Mouse (Mus musculus): ENCODE data around the gene Arhgef10l. TPM values are rescaled to one million over a fixed set of nuclear protein-coding genes. Genes with fewer than 3 reads are reported as not detected.

Gene Arhgef10l
- polyA plus RNA-seq, 1 experiment from 2014 or later: 23.6 TPM

DNA sequence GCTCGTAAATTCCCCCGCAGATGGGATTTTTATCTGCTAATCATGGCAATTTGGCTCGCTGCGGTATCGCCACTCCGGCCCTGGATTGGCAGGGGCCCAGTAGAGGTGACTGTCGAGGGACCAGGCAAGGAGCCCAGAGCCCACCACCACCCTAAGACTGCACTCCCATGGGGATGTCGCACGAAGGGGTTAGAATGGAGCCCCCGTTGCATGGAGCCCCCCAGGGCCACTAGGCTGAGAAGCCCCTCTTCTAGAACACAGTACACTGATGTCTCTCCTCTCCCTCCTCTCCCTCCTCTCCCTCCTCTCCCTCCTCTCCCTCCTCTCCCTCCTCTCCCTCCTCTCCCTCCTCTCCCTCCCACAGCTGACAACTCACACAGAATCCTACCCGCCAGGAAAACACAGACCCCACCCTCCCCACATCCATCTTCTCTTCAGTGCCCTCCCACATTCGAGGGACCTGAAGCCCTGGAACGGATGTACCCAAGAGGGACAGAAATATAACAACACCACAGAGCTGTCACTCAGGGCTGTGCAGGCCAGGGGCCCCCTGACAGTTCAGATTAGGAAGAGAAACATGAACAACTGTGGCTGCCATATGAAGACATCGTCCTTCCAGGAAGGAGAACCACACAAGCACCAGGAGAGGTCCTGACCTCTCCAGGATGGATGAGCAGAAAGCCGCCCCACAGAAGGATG is 185.3 kb downstream of the Arhgef10l start:
- Histone ChIP-seq H3K36me3 (ENCODE audit: control insufficient read depth, insufficient read depth, low read length) (no peaks in the 10 kb centered on the region), H3K4me1 (replicated peaks; ENCODE audit: control insufficient read depth, insufficient read depth, low read length) (no peaks in the 10 kb centered on the region), H3K27me3 (ENCODE audit: control insufficient read depth, insufficient read depth, low read length) (no peaks in the 10 kb centered on the region), H3K4me2 (ENCODE audit: low read depth, low read length, severe bottlenecking) (no peak overlapping the region), H3K4me3 (ENCODE audit: low read depth, low read length) (no peak overlapping the region), H3K9ac (ENCODE audit: low read length) (no peak overlapping the region), H3K9me3 (ENCODE audit: control insufficient read depth, low read length) (no peaks in the 10 kb centered on the region), H3K27ac (ENCODE audit: low read depth, low read length) (no peak overlapping the region)
- WGBS: 74% methylated on average over 15 of the region's 15 CpGs
- DNase-seq (ENCODE audit: low spot score) (no peak), ATAC-seq (replicated peaks; ENCODE audit: low FRiP score) (no peak)

DNA sequence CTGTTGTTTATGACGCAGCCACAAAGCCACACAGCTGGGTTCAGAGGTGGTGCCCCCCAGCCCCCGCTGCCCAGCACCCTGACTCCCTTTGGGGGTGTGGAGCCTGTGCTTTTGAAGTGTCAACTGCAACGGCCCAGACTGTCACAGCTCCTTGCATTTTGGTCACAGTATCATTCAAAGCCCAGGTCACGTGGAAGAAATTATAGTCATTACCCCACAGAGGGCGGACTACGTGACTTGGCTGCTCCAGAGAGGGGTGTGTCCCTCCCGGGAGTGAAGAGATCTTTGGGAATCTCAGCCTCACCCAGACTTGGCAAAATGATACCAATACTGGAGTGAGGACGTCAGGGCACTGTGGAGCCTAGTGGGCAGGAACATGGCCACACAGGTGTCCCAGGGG is 190.6 kb downstream of the Arhgef10l start:
- Histone ChIP-seq H3K9ac (ENCODE audit: low read length) (no peak overlapping the region), H3K4me1 (replicated peaks; ENCODE audit: control insufficient read depth, insufficient read depth, low read length) (no peaks in the 10 kb centered on the region), H3K4me3 (ENCODE audit: low read depth, low read length) (no peak overlapping the region), H3K9me3 (ENCODE audit: control insufficient read depth, low read length) (no peaks in the 10 kb centered on the region), H3K36me3 (ENCODE audit: control insufficient read depth, insufficient read depth, low read length) (no peaks in the 10 kb centered on the region), H3K4me2 (ENCODE audit: low read depth, low read length, severe bottlenecking) (no peak overlapping the region), H3K27ac (ENCODE audit: low read depth, low read length) (no peak overlapping the region), H3K27me3 (ENCODE audit: control insufficient read depth, insufficient read depth, low read length) (no peaks in the 10 kb centered on the region)
- no peak for ATAC-seq (replicated peaks; ENCODE audit: low FRiP score)
- no peak for DNase-seq (ENCODE audit: low spot score)
- WGBS: 80% methylated on average over 8 of the region's 8 CpGs

DNA sequence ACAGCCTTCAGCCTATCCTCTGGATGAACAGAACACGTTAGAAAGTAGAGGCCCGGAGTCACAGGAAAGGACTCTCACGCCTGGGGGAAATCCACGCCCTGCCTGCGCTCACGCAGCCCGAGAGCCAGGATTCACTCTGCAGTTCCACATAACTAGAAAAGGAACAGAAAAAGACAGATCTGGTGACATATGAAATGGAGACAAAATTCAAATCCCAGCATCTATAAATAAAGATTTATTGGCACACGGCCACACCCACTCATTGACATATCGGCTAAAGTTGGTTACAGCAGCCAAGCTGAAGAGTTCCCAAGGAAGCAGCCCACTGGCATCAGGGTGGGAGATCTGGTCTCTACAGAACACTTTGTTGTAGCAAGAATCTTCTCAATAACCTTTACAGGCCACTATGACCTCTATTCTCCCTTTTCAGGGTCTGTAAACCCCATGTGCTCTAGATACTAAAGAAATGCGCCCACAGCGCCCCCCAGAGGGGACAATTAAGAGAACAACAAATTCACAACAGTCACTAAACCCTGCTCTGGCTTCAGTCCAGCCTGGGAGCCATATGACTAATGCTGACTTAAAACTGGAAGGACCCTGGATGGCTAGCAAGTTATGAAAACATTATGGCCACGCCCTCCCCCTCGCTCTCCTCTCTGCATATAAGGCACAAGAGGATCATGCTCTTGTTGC is 195.9 kb downstream of the Arhgef10l start:
- Histone ChIP-seq H3K27ac (ENCODE audit: low read depth, low read length) (no peak overlapping the region), H3K4me3 (ENCODE audit: low read depth, low read length) (no peak overlapping the region), H3K27me3 (ENCODE audit: control insufficient read depth, insufficient read depth, low read length) (no peaks in the 10 kb centered on the region), H3K4me1 (replicated peaks; ENCODE audit: control insufficient read depth, insufficient read depth, low read length) (no peaks in the 10 kb centered on the region), H3K9me3 (ENCODE audit: control insufficient read depth, low read length) (no peaks in the 10 kb centered on the region), H3K36me3 (ENCODE audit: control insufficient read depth, insufficient read depth, low read length) (no peaks in the 10 kb centered on the region), H3K4me2 (ENCODE audit: low read depth, low read length, severe bottlenecking) (no peak overlapping the region), H3K9ac (ENCODE audit: low read length) (no peak overlapping the region)
- DNase-seq (ENCODE audit: low spot score) (no peak), ATAC-seq (replicated peaks; ENCODE audit: low FRiP score) (no peak)
- WGBS: 72% methylated on average over 13 of the region's 13 CpGs

DNA sequence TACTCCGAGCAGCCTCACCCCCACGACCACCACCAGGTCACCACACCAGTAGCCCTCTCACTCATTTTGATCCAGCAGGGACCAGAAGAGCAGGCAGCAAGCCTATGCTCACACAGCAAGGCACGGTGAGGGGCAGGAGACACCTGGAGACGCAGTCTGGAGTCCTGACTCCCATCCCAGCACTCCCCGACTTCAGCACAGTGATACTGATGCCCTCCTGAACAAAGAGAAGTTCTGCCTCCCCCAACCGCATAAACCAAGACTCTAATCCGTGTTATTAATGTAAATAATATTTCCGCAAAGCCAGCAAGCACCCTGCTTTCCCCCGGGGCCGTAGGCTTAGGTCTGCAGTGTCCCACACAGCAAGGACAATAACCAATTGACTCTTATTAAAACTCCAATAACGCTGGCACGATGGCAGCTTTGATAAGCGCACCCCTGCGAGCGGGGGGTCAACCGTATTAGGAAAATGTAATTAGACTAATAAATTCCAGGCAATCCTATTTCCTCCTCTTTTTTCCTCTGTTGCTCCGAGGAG is 198.5 kb downstream of the Arhgef10l start:
- no peak overlapping the region for H3K27ac ChIP-seq (ENCODE audit: low read depth, low read length)
- no peaks in the 10 kb centered on the region; the same call in 1 of the 2 replicates for H3K4me1 ChIP-seq (replicated peaks; ENCODE audit: control insufficient read depth, insufficient read depth, low read length)
- no peaks in the 10 kb centered on the region for H3K36me3 ChIP-seq (ENCODE audit: control insufficient read depth, insufficient read depth, low read length)
- WGBS: 60% methylated on average over 17 of the region's 17 CpGs
- DNase-seq (ENCODE audit: low spot score) (no peak), ATAC-seq (replicated peaks; ENCODE audit: low FRiP score) (no peak)
- no peaks in the 10 kb centered on the region for H3K27me3 ChIP-seq (ENCODE audit: control insufficient read depth, insufficient read depth, low read length)
- no peaks in the 10 kb centered on the region for H3K9me3 ChIP-seq (ENCODE audit: control insufficient read depth, low read length)
- no peak overlapping the region for H3K9ac ChIP-seq (ENCODE audit: low read length)
- no peak overlapping the region for H3K4me3 ChIP-seq (ENCODE audit: low read depth, low read length)
- no peak overlapping the region for H3K4me2 ChIP-seq (ENCODE audit: low read depth, low read length, severe bottlenecking)

Small RNAs within 50 kb of the gene (microRNA-seq; reads per million reads assigned to microRNA genes)
- gene Gm23045 (ENCODE audit: insufficient number of aligned reads): not detected

Other genes with a start within 250 kb of the Arhgef10l start
- gene Rcc2, start 34.5 kb upstream of the Arhgef10l start, polyA plus RNA-seq (2014; fragmentation: Nextera tagmentation; extraction: Ambion mirVana): 91.6 and 100 TPM in 2 replicates
- gene Padi6, start 76.6 kb upstream of the Arhgef10l start, polyA plus RNA-seq (2014; fragmentation: Nextera tagmentation; extraction: Ambion mirVana): 0.08 TPM in 1 of 2 replicates, not detected in the other
- 1.8 and 2.0 TPM in 2 replicates for gene Padi4, start 108.2 kb upstream of the Arhgef10l start, polyA plus RNA-seq (2014; fragmentation: Nextera tagmentation; extraction: Ambion mirVana)
- not detected in 2 replicates for gene Padi3, start 144.6 kb upstream of the Arhgef10l start, polyA plus RNA-seq (2014; fragmentation: Nextera tagmentation; extraction: Ambion mirVana)
- gene Padi1, start 179.8 kb upstream of the Arhgef10l start, polyA plus RNA-seq (2014; fragmentation: Nextera tagmentation; extraction: Ambion mirVana): 0.12 TPM in 1 of 2 replicates, not detected in the other
- gene Padi2, start 240.3 kb upstream of the Arhgef10l start, polyA plus RNA-seq (2014; fragmentation: Nextera tagmentation; extraction: Ambion mirVana): 0.23 and 1.3 TPM in 2 replicates

Measured in forebrain, embryonic 11.5 days (tissue).